Mouse (Mus musculus) lung, embryonic 14.5 days (tissue): ENCODE data around the gene Psg21. TPM values are rescaled to one million over a fixed set of nuclear protein-coding genes. Genes with fewer than 3 reads are reported as not detected.
A peak's percentile ranks its signal among the peaks of the same experiment; 100 is the strongest.
"Not testable (repeated sequence)": the region's sequence is repeated elsewhere in the genome, so short reads cannot be mapped to it uniquely, and the experiment has no call there.

ENCODE experiments used
- ATAC-seq: fragments of 200-750 bp; cut with Nextera tagmentation; 2 replicates; pipeline ENCODE4 v1.8.0; 2017; ENCODE audit warnings: mild to moderate bottlenecking, moderate TSS enrichment, moderate library complexity; ENCODE audit not compliant: insufficient read depth
- DNase-seq: peaks from one replicate; pipeline ENCODE4 v3.0.0-alpha.2; 2015
- H3K27ac ChIP-seq: fragments of 300-500 bp; sonication (generic); 2 replicates; pipeline ENCODE4 v1.5.1; 2014; ENCODE audit warnings: low read depth, mild to moderate bottlenecking, moderate library complexity
- H3K27me3 ChIP-seq: fragments of 300-500 bp; sonication (generic); 2 replicates; pipeline ENCODE4 v1.6.1; 2014; ENCODE audit warnings: low read length, control low read depth; ENCODE audit not compliant: insufficient read depth
- H3K36me3 ChIP-seq: fragments of 300-500 bp; sonication (generic); 2 replicates; pipeline ENCODE4 v1.6.1; 2014; ENCODE audit warnings: control low read depth; ENCODE audit not compliant: insufficient read depth
- H3K4me1 ChIP-seq: fragments of 300-500 bp; sonication (generic); 2 replicates; pipeline ENCODE4 v1.6.1; 2014; ENCODE audit warnings: antibody characterized with exemption, control low read depth; ENCODE audit not compliant: insufficient read depth
- H3K4me2 ChIP-seq: fragments of 300-500 bp; sonication (generic); 2 replicates; pipeline ENCODE4 v1.6.1; 2014; ENCODE audit warnings: mild to moderate bottlenecking
- H3K4me3 ChIP-seq: fragments of 300-500 bp; sonication (generic); 2 replicates; pipeline ENCODE4 v1.5.1; 2014; ENCODE audit warnings: low read depth, low read length
- H3K9ac ChIP-seq: fragments of 300-500 bp; sonication (generic); 2 replicates; pipeline ENCODE4 v1.6.1; 2014
- H3K9me3 ChIP-seq: fragments of 300-500 bp; sonication (generic); 2 replicates; pipeline ENCODE4 v1.6.1; 2016; ENCODE audit warnings: low read depth, low read length, control low read depth
- CTCF ChIP-seq: IDR thresholded peaks from 2 replicates; pipeline ENCODE4 v1.5.1; 2016; ENCODE audit warnings: antibody characterized with exemption, low read depth
- WGBS: fragments of 180-500 bp; shearing (Covaris S2); extraction: QIAGEN DNeasy Blood & Tissue Kit; methylation state at CpG from one replicate; pipeline ENCODE4 v1.1.7; 2014; 5-methylcytosine and 5-hydroxymethylcytosine counted together
- polyA plus RNA-seq: library from polyadenylated mRNA; unstranded; fragments of >200 nt; fragmentation: Nextera tagmentation; extraction: Ambion mirVana; gene quantifications from 2 replicates; pipeline ENCODE4 v1.2.1, GENCODE M21; 2014

Gene Psg21
- polyA plus RNA-seq = not detected in 2 replicates

- ATAC-seq, H3K4me3 ChIP-seq: not testable (repeated sequence)
- 25% methylated on average over 1 of the region's 2 CpGs for WGBS
Measured at GRCm38 (mm10) chr7:18656625-18657024, at the start of gene Psg21. Gene Psg21 (minus strand): TSS chr7:18656725.

GRCm38 (mm10) chr7:18686085-18686484 is 29.6 kb upstream of the Psg21 start, which contains the start of gene Psg20:
Gene Psg20 (minus strand): TSS chr7:18686185.
- H3K4me2 ChIP-seq = no peak within 1 kb of the TSS
- H3K4me1 ChIP-seq = no peaks in the 10 kb centered on the region
- WGBS = 53% methylated on average over 2 of the region's 2 CpGs
- DNase-seq = no peak
- no peaks in the 10 kb centered on the region for H3K9me3 ChIP-seq
- no peak for ATAC-seq
- H3K9ac ChIP-seq = no peak within 1 kb of the TSS
- H3K36me3 ChIP-seq = no peaks in the 10 kb centered on the region
- H3K4me3 ChIP-seq = no peak within 1 kb of the TSS
- no peak for TF ChIP-seq CTCF
- H3K27ac ChIP-seq = no peak within 1 kb of the TSS
- H3K27me3 ChIP-seq = no peaks in the 10 kb centered on the region

More at GRCm38 (mm10) chr7:18656625-18657024, at the start of gene Psg21:
- DNase-seq, H3K9me3 ChIP-seq, H3K4me1 ChIP-seq, H3K9ac ChIP-seq, H3K27me3 ChIP-seq, H3K36me3 ChIP-seq, H3K27ac ChIP-seq, H3K4me2 ChIP-seq: not testable (repeated sequence)

DNA sequence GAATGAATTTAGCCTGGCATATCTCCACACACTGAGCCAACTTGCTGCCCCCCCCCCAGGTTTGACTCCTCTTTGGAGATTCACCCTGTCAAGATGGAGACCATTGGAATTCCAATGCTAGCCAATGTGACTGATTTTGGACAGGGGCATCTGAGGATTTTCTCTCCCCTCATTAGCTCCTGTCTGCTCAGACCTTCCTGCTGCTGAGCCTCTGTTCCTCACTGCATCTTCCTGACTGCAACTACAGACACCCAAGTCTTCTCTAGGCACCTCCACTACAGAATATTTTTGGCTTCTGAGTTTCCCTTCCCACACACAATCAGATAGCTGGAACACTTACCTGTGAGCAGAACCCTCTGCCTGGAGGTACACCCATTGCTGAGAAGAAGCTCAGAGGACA is 29.1 kb upstream of the Psg21 start:
- Histone ChIP-seq H3K9me3 (no peaks in the 10 kb centered on the region), H3K9ac (no peak overlapping the region), H3K4me2 (no peak overlapping the region), H3K36me3 (no peaks in the 10 kb centered on the region), H3K27me3 (no peaks in the 10 kb centered on the region), H3K4me1 (no peaks in the 10 kb centered on the region), H3K4me3 (no peak overlapping the region), H3K27ac (no peak overlapping the region)
- no peak for TF ChIP-seq CTCF
- ATAC-seq = no peak
- DNase-seq = no peak

DNA sequence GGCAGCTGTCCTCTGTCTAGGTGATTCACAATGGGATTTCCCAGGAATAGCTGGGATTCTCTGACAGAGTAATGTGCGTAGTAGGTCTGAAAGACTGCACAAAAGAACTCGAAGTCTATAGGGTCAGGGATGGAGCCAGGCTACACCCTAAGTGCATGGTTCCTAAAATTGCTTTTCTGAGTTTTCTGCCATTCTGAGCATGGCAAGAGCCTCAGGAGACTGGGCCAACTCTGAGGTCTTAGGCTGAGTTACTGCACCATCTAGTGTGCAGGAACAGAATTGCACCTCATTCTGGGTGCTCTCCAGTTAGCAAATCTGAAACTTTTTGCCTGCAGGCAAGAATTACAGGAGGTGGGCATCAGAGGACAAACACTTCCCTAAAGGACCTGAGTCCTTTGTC is 23.2 kb upstream of the Psg21 start:
- 42% methylated on average over 2 of the region's 2 CpGs for WGBS

GRCm38 (mm10) chr7:18626921-18627320 is 29.6 kb downstream of the Psg21 start:
- DNase-seq, H3K4me2 ChIP-seq, H3K27me3 ChIP-seq, H3K36me3 ChIP-seq, H3K27ac ChIP-seq, H3K9ac ChIP-seq, H3K4me3 ChIP-seq, ATAC-seq, H3K4me1 ChIP-seq, H3K9me3 ChIP-seq: not testable (repeated sequence)
- 74% methylated on average over 8 of the region's 8 CpGs for WGBS

More for the DNA sequence above, 23.2 kb upstream of the Psg21 start:
- Histone ChIP-seq H3K27me3 (no peaks in the 10 kb centered on the region), H3K27ac (no peak overlapping the region), H3K4me2 (no peak overlapping the region), H3K36me3 (no peaks in the 10 kb centered on the region), H3K9ac (no peak overlapping the region), H3K4me3 (no peak overlapping the region), H3K4me1 (no peaks in the 10 kb centered on the region), H3K9me3 (no peaks in the 10 kb centered on the region)
- DNase-seq (peak; percentile 67), ATAC-seq (no peak)
- peak; percentile 78 for TF ChIP-seq CTCF

DNA sequence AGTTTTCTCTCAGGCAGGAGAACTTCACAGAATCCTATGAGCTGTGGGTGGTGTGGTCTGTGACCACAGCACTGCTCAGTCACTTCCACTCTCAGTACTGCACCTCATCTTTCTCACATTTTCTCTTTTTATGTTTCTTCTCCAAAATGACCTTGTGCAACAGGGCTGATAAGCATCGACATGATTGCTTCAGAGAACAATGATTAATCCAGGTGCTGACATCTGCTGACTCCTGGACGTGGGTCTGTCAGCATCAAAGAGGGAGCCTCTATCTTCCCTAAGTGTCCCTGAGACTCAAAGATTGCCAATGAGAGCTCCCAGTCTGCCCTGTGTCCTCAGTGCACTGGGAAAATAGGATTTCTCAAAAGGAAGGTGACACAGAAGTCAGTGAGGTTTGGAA is 40.1 kb downstream of the Psg21 start, which contains the start of gene Psg23:
Gene Psg23 (minus strand): TSS at position 101 of the 400 bp plus-strand sequence.
- H3K27ac ChIP-seq, ATAC-seq, H3K4me3 ChIP-seq, H3K9me3 ChIP-seq, H3K9ac ChIP-seq, H3K36me3 ChIP-seq, DNase-seq, H3K4me2 ChIP-seq, H3K4me1 ChIP-seq, H3K27me3 ChIP-seq: not testable (repeated sequence)
- WGBS = 50% methylated on average over 1 of the region's 2 CpGs

Other genes with a start within 250 kb of the Psg21 start
- gene Psg28, start 224.7 kb downstream of the Psg21 start, polyA plus RNA-seq = not detected in 2 replicates
- gene Psg26, start 172.5 kb downstream of the Psg21 start, polyA plus RNA-seq = not detected in 2 replicates
- gene Psg25, start 124.5 kb downstream of the Psg21 start, polyA plus RNA-seq = not detected in 2 replicates
- gene Psg27, start 89.4 kb downstream of the Psg21 start, polyA plus RNA-seq = not detected in 2 replicates
- gene Psg23, start 40.2 kb downstream of the Psg21 start, polyA plus RNA-seq = not detected in 2 replicates
- gene Psg20, start 29.5 kb upstream of the Psg21 start, polyA plus RNA-seq = not detected in 2 replicates
- not detected in 2 replicates for gene Psg22, start 61.4 kb upstream of the Psg21 start, polyA plus RNA-seq
- not detected in 2 replicates for gene Psg19, start 141.8 kb upstream of the Psg21 start, polyA plus RNA-seq
- gene Psg17, start 164.9 kb upstream of the Psg21 start, polyA plus RNA-seq = 0.08 TPM in 1 of 2 replicates, not detected in the other
- 0.81 and 0.92 TPM in 2 replicates for gene Mill2, start 183.2 kb upstream of the Psg21 start, polyA plus RNA-seq
- 2.5 and 2.6 TPM in 2 replicates for gene Pglyrp1, start 214.6 kb upstream of the Psg21 start, polyA plus RNA-seq